Mouse (Mus musculus): ENCODE results near the gene Ier5l. TPM values are rescaled to one million over a fixed set of nuclear protein-coding genes. Genes with fewer than 3 reads are reported as not detected.

Gene Ier5l
- polyA plus RNA-seq, 1 experiment from 2014 or later = 2.8 TPM

DNA sequence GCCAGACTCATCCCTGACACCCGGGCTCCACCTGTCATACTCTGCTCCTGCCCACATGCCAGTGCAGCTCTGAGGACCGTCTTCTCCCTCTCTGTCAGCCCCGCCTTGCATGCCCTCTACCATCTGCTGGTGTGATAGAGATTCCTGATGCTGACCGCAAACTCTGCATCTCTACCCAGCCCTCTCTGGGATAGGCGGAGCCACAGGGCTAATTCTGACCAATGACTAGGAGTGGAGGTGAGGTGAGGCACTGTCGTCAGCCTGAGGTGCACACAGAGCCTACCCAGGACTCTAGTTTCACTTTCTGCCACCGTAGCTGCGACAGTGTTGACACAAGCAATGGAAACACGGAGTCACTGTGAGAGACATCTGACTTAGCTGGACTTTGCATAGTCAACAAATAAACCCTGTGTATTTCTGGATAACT is 10.1 kb downstream of the Ier5l start:
- Histone ChIP-seq H3K27me3 (ENCODE audit: control insufficient read depth, insufficient read depth, low read length) (no peaks in the 10 kb centered on the region), H3K4me1 (ENCODE audit: control insufficient read depth, insufficient read depth, low read length) (peaks cover 25% of the 10 kb centered on the region; the same call in 1 of the 2 replicates), H3K27ac (ENCODE audit: low read length) (peak overlapping the region; percentile 93), H3K9me3 (ENCODE audit: control insufficient read depth, low read depth, low read length) (no peaks in the 10 kb centered on the region), H3K4me3 (ENCODE audit: low read depth, low read length) (peak overlapping the region; percentile 22), H3K9ac (replicated peaks; ENCODE audit: low read depth, low read length) (no peak overlapping the region), H3K4me2 (replicated peaks; ENCODE audit: low read depth, low read length) (peak overlapping the region; percentile 50), H3K36me3 (ENCODE audit: control insufficient read depth, insufficient read depth, low read length) (no peaks in the 10 kb centered on the region)
- ATAC-seq (ENCODE audit: insufficient number of reproducible peaks, insufficient read depth, low FRiP score, low read depth) = peak; percentile 93
- WGBS = 3% methylated on average over 9 of the region's 9 CpGs

DNA sequence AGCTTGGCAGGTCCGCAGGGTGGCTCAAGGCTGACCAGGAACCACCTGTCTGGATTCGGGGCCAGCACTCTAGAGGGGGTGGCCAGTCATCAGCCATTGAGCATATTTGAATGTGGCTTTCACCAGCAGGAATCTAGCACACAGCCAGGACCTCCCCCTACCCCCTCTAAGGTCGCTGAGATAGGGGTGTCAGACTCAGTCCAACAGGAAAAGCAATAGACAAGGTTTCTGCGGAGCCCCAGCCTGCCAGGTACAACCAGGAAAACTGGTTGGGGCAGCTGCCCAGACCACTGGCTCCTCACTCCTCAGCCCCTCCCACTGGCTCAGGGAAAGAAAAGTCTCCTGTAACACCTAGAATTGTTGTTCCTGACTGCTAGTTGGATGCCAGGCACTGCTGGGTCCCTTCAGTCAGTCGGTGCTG is 10.7 kb downstream of the Ier5l start:
- Histone ChIP-seq H3K9ac (replicated peaks; ENCODE audit: low read depth, low read length) (no peak overlapping the region), H3K4me3 (ENCODE audit: low read depth, low read length) (peak overlapping the region; percentile 22)
- WGBS = 6% methylated on average over 5 of the region's 5 CpGs

DNA sequence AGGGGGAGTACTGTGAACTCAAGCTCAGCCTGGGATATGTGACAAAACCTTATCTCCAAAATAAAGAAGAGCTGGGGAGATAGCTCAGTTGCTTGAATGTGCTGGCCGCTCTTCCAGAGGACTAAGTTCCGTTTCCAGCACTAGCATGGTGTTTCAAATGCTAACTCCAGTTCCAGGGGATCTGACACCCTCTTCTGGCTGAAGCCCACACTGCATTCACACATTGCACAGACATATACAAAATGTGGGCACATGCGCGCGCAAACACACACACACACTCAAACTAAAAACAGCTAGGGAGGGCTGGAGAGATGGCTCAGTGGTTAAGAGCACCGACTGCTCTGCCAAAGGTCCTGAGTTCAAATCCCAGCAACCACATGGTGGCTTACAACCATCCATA is 14.8 kb downstream of the Ier5l start:
- H3K36me3 ChIP-seq (ENCODE audit: control insufficient read depth, insufficient read depth, low read length) = no peaks in the 10 kb centered on the region
- WGBS = 86% methylated on average over 6 of the region's 6 CpGs
- H3K4me1 ChIP-seq (ENCODE audit: control insufficient read depth, insufficient read depth, low read length) = peaks cover 14% of the 10 kb centered on the region; the same call in 1 of the 2 replicates
- H3K9ac ChIP-seq (replicated peaks; ENCODE audit: low read depth, low read length) = no peak overlapping the region
- H3K27me3 ChIP-seq (ENCODE audit: control insufficient read depth, insufficient read depth, low read length) = no peaks in the 10 kb centered on the region
- H3K27ac ChIP-seq (ENCODE audit: low read length) = no peak overlapping the region
- ATAC-seq (ENCODE audit: insufficient number of reproducible peaks, insufficient read depth, low FRiP score, low read depth) = no peak
- no peaks in the 10 kb centered on the region for H3K9me3 ChIP-seq (ENCODE audit: control insufficient read depth, low read depth, low read length)
- H3K4me2 ChIP-seq (replicated peaks; ENCODE audit: low read depth, low read length) = no peak overlapping the region
- no peak overlapping the region for H3K4me3 ChIP-seq (ENCODE audit: low read depth, low read length)

More for the DNA sequence above, 10.7 kb downstream of the Ier5l start:
- peak overlapping the region; percentile 93 for H3K27ac ChIP-seq (ENCODE audit: low read length)
- no peaks in the 10 kb centered on the region for H3K9me3 ChIP-seq (ENCODE audit: control insufficient read depth, low read depth, low read length)
- peak; percentile 76 for ATAC-seq (ENCODE audit: insufficient number of reproducible peaks, insufficient read depth, low FRiP score, low read depth)
- peaks cover 25% of the 10 kb centered on the region; the same call in 1 of the 2 replicates for H3K4me1 ChIP-seq (ENCODE audit: control insufficient read depth, insufficient read depth, low read length)
- no peaks in the 10 kb centered on the region for H3K36me3 ChIP-seq (ENCODE audit: control insufficient read depth, insufficient read depth, low read length)
- peak overlapping the region; percentile 50 for H3K4me2 ChIP-seq (replicated peaks; ENCODE audit: low read depth, low read length)
- H3K27me3 ChIP-seq (ENCODE audit: control insufficient read depth, insufficient read depth, low read length) = no peaks in the 10 kb centered on the region

DNA sequence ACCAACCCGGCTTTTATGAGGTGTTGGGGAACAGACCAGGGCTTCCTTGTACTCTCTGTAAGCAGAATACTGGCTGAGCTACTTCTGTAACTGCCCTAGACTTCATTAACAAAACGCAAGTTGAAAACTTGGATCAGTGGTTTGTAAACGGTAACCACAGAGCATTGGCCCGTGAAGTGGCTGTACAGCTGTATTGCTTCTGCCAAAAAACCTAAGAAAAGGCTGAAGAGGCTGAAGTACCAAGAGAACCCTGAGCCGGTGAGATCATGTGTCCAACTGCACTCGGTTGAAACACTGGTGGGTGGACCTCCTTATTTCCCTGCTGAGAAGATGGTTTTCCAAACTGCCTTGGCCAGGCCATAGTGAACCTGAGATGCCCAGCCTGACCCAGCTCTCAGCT is 15.7 kb downstream of the Ier5l start:
- H3K4me3 ChIP-seq (ENCODE audit: low read depth, low read length) = no peak overlapping the region
- H3K4me2 ChIP-seq (replicated peaks; ENCODE audit: low read depth, low read length) = no peak overlapping the region
- no peak overlapping the region for H3K9ac ChIP-seq (replicated peaks; ENCODE audit: low read depth, low read length)
- no peak overlapping the region for H3K27ac ChIP-seq (ENCODE audit: low read length)
- H3K36me3 ChIP-seq (ENCODE audit: control insufficient read depth, insufficient read depth, low read length) = no peaks in the 10 kb centered on the region; the same call in 1 of the 2 replicates
- no peak for ATAC-seq (ENCODE audit: insufficient number of reproducible peaks, insufficient read depth, low FRiP score, low read depth)
- 82% methylated on average over 6 of the region's 6 CpGs for WGBS
- H3K27me3 ChIP-seq (ENCODE audit: control insufficient read depth, insufficient read depth, low read length) = no peaks in the 10 kb centered on the region
- no peaks in the 10 kb centered on the region for H3K9me3 ChIP-seq (ENCODE audit: control insufficient read depth, low read depth, low read length)
- H3K4me1 ChIP-seq (ENCODE audit: control insufficient read depth, insufficient read depth, low read length) = peaks cover 5% of the 10 kb centered on the region; the same call in 1 of the 2 replicates

DNA sequence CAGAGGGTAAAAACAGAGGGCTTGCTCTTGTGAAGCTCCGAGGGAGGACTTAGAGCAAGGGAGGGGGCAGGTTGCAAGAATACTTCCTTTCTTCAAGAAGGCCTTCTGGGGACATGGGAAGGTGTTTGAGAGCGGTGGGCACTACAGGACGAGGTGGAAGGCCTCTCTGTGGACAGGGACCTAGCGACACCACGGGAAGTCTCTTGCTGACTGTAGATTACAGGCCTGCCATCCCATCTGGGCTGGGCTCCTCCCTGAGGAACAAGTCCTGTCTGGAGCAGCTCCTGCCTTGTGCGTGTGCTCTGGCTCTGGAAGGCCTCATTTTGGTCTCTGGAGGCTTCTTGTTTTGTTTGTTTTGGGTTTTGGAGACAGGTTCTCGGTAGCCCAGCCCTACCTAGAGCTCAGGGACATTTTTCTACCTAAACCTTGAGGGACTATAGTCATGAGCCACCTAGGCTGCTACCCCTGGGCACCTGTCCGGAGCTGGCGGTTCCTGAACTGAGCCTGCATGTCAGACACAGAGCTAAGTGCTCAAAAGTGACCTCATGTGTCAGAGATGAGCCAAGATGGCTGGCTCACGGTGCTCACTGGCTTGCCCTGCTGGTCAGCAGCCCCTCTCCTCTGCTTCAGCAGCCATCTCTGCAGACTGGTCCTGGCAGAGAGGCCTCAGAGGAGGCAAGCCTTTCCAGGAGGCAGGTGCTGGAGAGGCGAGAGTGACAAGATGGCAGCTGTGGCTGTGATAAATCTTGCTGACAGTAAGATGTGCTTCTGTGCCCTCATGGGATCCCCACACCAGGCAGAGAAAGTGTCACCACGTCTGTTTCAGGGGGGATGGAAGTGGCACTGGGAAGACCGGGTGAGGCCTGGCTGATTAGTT is 17.7 kb downstream of the Ier5l start:
- WGBS = 68% methylated on average over 13 of the region's 13 CpGs
- H3K4me3 ChIP-seq (ENCODE audit: low read depth, low read length) = no peak overlapping the region
- H3K27me3 ChIP-seq (ENCODE audit: control insufficient read depth, insufficient read depth, low read length) = no peaks in the 10 kb centered on the region
- H3K4me2 ChIP-seq (replicated peaks; ENCODE audit: low read depth, low read length) = no peak overlapping the region
- H3K36me3 ChIP-seq (ENCODE audit: control insufficient read depth, insufficient read depth, low read length) = no peaks in the 10 kb centered on the region; the same call in 1 of the 2 replicates
- no peak for ATAC-seq (ENCODE audit: insufficient number of reproducible peaks, insufficient read depth, low FRiP score, low read depth)
- no peak overlapping the region for H3K9ac ChIP-seq (replicated peaks; ENCODE audit: low read depth, low read length)
- no peaks in the 10 kb centered on the region for H3K9me3 ChIP-seq (ENCODE audit: control insufficient read depth, low read depth, low read length)
- no peaks in the 10 kb centered on the region for H3K4me1 ChIP-seq (ENCODE audit: control insufficient read depth, insufficient read depth, low read length)
- H3K27ac ChIP-seq (ENCODE audit: low read length) = peak overlapping the region; percentile 15; the same call in 1 of the 2 replicates

DNA sequence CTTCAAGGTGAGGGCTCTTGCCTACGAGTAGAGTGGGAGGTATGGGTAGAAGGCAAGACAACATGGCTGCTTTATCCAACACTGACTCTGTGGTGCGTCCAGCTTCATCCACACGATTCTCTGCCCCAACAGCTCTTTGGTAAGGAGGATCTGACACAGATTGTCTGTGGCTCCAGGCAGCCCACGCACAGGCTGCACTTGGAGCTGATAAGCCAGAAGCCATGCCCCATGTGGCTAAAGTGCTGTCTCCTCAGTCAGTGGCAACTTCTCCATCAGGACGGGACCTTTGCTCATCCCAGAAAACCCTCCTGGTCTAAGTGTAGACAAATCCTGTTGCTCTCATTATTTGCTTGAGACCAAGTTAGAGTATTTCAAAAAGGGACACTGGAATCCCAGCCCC is 19.4 kb downstream of the Ier5l start:
- no peak for ATAC-seq (ENCODE audit: insufficient number of reproducible peaks, insufficient read depth, low FRiP score, low read depth)
- no peak overlapping the region for H3K4me2 ChIP-seq (replicated peaks; ENCODE audit: low read depth, low read length)

DNA sequence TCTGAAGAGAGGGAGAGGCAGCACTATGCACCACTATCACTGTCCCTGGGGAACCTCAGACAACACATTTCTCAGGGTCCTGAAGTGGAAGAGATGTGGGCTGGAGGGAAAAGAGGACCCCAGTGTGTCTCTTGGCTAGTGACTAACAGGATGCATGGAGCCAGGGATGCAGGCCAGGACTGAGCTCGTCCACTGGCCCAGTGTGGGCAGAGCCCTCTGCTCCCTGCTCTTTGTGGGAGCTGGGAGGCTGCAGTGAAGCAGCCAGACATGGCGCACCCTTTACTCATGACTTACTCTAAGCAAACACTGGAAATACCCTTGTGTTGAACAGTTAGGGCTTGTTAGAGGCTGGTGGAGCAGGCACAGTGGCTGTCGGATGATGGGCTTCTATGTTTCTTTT is 20.4 kb downstream of the Ier5l start:
- WGBS = 75% methylated on average over 3 of the region's 3 CpGs

More for the DNA sequence above, 19.4 kb downstream of the Ier5l start:
- no peaks in the 10 kb centered on the region for H3K4me1 ChIP-seq (ENCODE audit: control insufficient read depth, insufficient read depth, low read length)
- 85% methylated on average over 5 of the region's 5 CpGs for WGBS
- no peak overlapping the region for H3K9ac ChIP-seq (replicated peaks; ENCODE audit: low read depth, low read length)
- peaks cover 5% of the 10 kb centered on the region for H3K36me3 ChIP-seq (ENCODE audit: control insufficient read depth, insufficient read depth, low read length)
- H3K27me3 ChIP-seq (ENCODE audit: control insufficient read depth, insufficient read depth, low read length) = no peaks in the 10 kb centered on the region
- H3K27ac ChIP-seq (ENCODE audit: low read length) = no peak overlapping the region
- no peak overlapping the region for H3K4me3 ChIP-seq (ENCODE audit: low read depth, low read length)
- H3K9me3 ChIP-seq (ENCODE audit: control insufficient read depth, low read depth, low read length) = no peaks in the 10 kb centered on the region

DNA sequence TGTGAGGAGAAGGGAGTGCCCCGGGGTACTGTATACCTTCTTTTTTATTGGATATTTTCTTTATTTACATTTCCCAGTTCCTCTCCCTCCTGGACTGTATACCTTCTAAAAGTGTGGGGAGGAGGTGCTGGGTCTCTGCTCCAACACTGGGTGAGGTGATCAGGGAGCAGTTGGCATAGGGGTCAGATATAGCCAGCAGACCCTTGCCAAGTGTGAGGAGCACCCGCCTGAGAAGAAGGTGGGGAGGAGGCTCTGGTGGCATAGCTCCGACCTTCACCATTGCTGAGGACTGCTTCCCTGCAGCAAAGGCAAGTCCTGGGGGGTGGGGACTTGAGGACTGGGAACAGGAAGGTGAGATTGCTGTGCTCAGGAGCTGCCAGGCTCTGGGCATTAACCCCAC is 22.5 kb downstream of the Ier5l start:
- H3K9ac ChIP-seq (replicated peaks; ENCODE audit: low read depth, low read length) = no peak overlapping the region
- H3K27me3 ChIP-seq (ENCODE audit: control insufficient read depth, insufficient read depth, low read length) = no peaks in the 10 kb centered on the region
- H3K27ac ChIP-seq (ENCODE audit: low read length) = peak overlapping the region; percentile 11; the same call in 1 of the 2 replicates
- WGBS = 77% methylated on average over 3 of the region's 3 CpGs
- no peaks in the 10 kb centered on the region for H3K4me1 ChIP-seq (ENCODE audit: control insufficient read depth, insufficient read depth, low read length)
- H3K9me3 ChIP-seq (ENCODE audit: control insufficient read depth, low read depth, low read length) = no peaks in the 10 kb centered on the region
- no peak overlapping the region for H3K4me3 ChIP-seq (ENCODE audit: low read depth, low read length)
- H3K4me2 ChIP-seq (replicated peaks; ENCODE audit: low read depth, low read length) = no peak overlapping the region
- ATAC-seq (ENCODE audit: insufficient number of reproducible peaks, insufficient read depth, low FRiP score, low read depth) = peak; percentile 54; the same call in 1 of the 2 replicates
- peaks cover 29% of the 10 kb centered on the region for H3K36me3 ChIP-seq (ENCODE audit: control insufficient read depth, insufficient read depth, low read length)

More for the DNA sequence above, 20.4 kb downstream of the Ier5l start:
- Histone ChIP-seq H3K27me3 (ENCODE audit: control insufficient read depth, insufficient read depth, low read length) (no peaks in the 10 kb centered on the region), H3K4me2 (replicated peaks; ENCODE audit: low read depth, low read length) (no peak overlapping the region), H3K4me3 (ENCODE audit: low read depth, low read length) (no peak overlapping the region), H3K27ac (ENCODE audit: low read length) (no peak overlapping the region), H3K9me3 (ENCODE audit: control insufficient read depth, low read depth, low read length) (no peaks in the 10 kb centered on the region), H3K4me1 (ENCODE audit: control insufficient read depth, insufficient read depth, low read length) (no peaks in the 10 kb centered on the region), H3K9ac (replicated peaks; ENCODE audit: low read depth, low read length) (no peak overlapping the region), H3K36me3 (ENCODE audit: control insufficient read depth, insufficient read depth, low read length) (peaks cover 10% of the 10 kb centered on the region)
- ATAC-seq (ENCODE audit: insufficient number of reproducible peaks, insufficient read depth, low FRiP score, low read depth) = no peak
